Mouse (Mus musculus) small intestine, adult 2 months (tissue): ENCODE results near the gene Irx6.

Experiments used
- CTCF ChIP-seq: fragments of 200-500 bp; IDR thresholded peaks from 2 replicates; pipeline ENCODE4 v1.5.1; 2012; ENCODE audit warnings: low read depth, mild to moderate bottlenecking, control low read depth, inconsistent platforms, low read length, moderate library complexity, mixed read lengths; ENCODE audit not compliant: insufficient replicate concordance, insufficient read length; ENCODE audit errors: extremely low read depth
- POLR2A ChIP-seq: fragments of 200-500 bp; IDR thresholded peaks from 2 replicates; pipeline ENCODE4 v1.6.1; 2012; ENCODE audit warnings: low read depth, mild to moderate bottlenecking, control low read depth, inconsistent platforms, low read length, moderate library complexity

DNA sequence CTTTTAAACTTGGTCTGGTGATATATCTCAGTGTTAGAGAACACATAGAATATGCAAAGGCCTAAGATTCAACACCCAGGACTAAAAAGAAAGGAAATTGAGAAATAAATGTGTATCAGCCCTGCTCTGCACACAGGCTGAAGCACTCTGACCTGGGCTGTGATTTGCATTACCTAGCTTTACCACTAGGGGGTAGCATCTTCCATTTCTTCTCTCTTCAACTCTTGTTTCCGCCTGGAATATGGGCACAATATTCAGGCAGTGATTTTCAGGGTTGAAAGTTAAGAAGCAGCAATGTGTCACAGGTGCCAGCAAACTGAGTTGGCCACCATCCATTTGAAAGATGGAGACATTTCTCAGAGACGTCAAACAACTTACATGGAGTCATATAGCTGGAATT is 27.5 kb upstream of the Irx6 start:
- no peak for TF ChIP-seq POLR2A
- peak; percentile 23; the same call in 1 of the 2 replicates for TF ChIP-seq CTCF
